Mouse (Mus musculus) midbrain, embryonic 14.5 days (tissue): ENCODE measurements around the gene Timp3. TPM values are rescaled to one million over a fixed set of nuclear protein-coding genes. Genes with fewer than 3 reads are reported as not detected.
A peak's percentile ranks its signal among the peaks of the same experiment; 100 is the strongest.

ENCODE experiments used
- ATAC-seq: fragments of 200-750 bp; cut with Nextera tagmentation; 2 replicates; pipeline ENCODE4 v1.8.0; 2017; ENCODE audit warnings: moderate number of reproducible peaks, moderate library complexity; ENCODE audit not compliant: low FRiP score, low TSS enrichment
- DNase-seq: peaks from one replicate; pipeline ENCODE4 v3.0.0-alpha.2; 2015
- H3K27ac ChIP-seq: fragments of 300-500 bp; sonication (generic); replicated peaks from 2 replicates; pipeline ENCODE4 v1.5.1; 2014; ENCODE audit warnings: mild to moderate bottlenecking, low read depth, low read length, moderate library complexity
- H3K27me3 ChIP-seq: fragments of 300-500 bp; sonication (generic); 2 replicates; pipeline ENCODE4 v1.6.1; 2014; ENCODE audit warnings: low read length, control low read depth, mixed read lengths; ENCODE audit not compliant: control insufficient read depth, insufficient read depth
- H3K36me3 ChIP-seq: fragments of 300-500 bp; sonication (generic); 2 replicates; pipeline ENCODE4 v1.6.1; 2014; ENCODE audit warnings: low read length, control low read depth; ENCODE audit not compliant: control insufficient read depth, insufficient read depth
- H3K4me1 ChIP-seq: fragments of 300-500 bp; sonication (generic); 2 replicates; pipeline ENCODE4 v1.6.1; 2014; ENCODE audit warnings: mild to moderate bottlenecking, antibody characterized with exemption, low read length, control low read depth; ENCODE audit not compliant: control insufficient read depth, insufficient read depth
- H3K4me2 ChIP-seq: fragments of 300-500 bp; sonication (generic); 2 replicates; pipeline ENCODE4 v1.6.1; 2014; ENCODE audit warnings: mild to moderate bottlenecking, low read length, moderate library complexity
- H3K4me3 ChIP-seq: fragments of 300-500 bp; sonication (generic); replicated peaks from 2 replicates; pipeline ENCODE4 v1.5.1; 2014; ENCODE audit warnings: low read depth, low read length
- H3K9ac ChIP-seq: fragments of 300-500 bp; sonication (generic); replicated peaks from 2 replicates; pipeline ENCODE4 v1.6.1; 2014; ENCODE audit warnings: mild to moderate bottlenecking, low read length, moderate library complexity
- H3K9me3 ChIP-seq: fragments of 300-500 bp; sonication (generic); 2 replicates; pipeline ENCODE4 v1.6.1; 2016; ENCODE audit warnings: low read length, control low read depth, mixed read lengths; ENCODE audit not compliant: control insufficient read depth
- WGBS: fragments of 180-500 bp; shearing (Covaris S2); extraction: QIAGEN DNeasy Blood & Tissue Kit; methylation state at CpG from one replicate; pipeline ENCODE4 v1.1.7; 2014; 5-methylcytosine and 5-hydroxymethylcytosine counted together
- polyA plus RNA-seq: library from polyadenylated mRNA; unstranded; fragments of >200 nt; fragmentation: Nextera tagmentation; extraction: Ambion mirVana; gene quantifications from 2 replicates; pipeline ENCODE4 v1.2.1, GENCODE M21; 2014

The Timp3 gene
- polyA plus RNA-seq, 1 experiment from 2014 or later, result 23.5 TPM

GRCm38 (mm10) chr10:86337239-86337638 is 37.1 kb downstream of the Timp3 start:
- Histone ChIP-seq H3K9me3 (no peaks in the 10 kb centered on the region), H3K4me1 (0 out of 2 replicates have a peak, but pooled peaks cover 3% of the 10 kb centered on the region), H3K9ac (no peak overlapping the region), H3K36me3 (no peaks in the 10 kb centered on the region), H3K4me3 (no peak overlapping the region), H3K4me2 (no peak overlapping the region), H3K27me3 (no peaks in the 10 kb centered on the region), H3K27ac (no peak overlapping the region)
- no peak for ATAC-seq
- DNase-seq, result no peak
- WGBS, result 45% methylated on average over 3 of the region's 3 CpGs

GRCm38 (mm10) chr10:86338121-86338715 is 38.0 kb downstream of the Timp3 start:
- Histone ChIP-seq H3K9me3 (no peaks in the 10 kb centered on the region), H3K4me3 (no peak overlapping the region), H3K36me3 (no peaks in the 10 kb centered on the region), H3K27me3 (no peaks in the 10 kb centered on the region), H3K4me1 (peaks cover 8% of the 10 kb centered on the region; the same call in 1 of the 2 replicates), H3K9ac (no peak overlapping the region), H3K27ac (no peak overlapping the region), H3K4me2 (no peak overlapping the region)
- ATAC-seq (no peak), DNase-seq (no peak)
- WGBS, result 26% methylated on average over 4 of the region's 4 CpGs

GRCm38 (mm10) chr10:86339121-86339520 is 38.9 kb downstream of the Timp3 start:
- Histone ChIP-seq H3K36me3 (no peaks in the 10 kb centered on the region), H3K4me3 (no peak overlapping the region), H3K27ac (no peak overlapping the region), H3K9me3 (no peaks in the 10 kb centered on the region), H3K4me2 (no peak overlapping the region), H3K9ac (no peak overlapping the region), H3K4me1 (peaks cover 8% of the 10 kb centered on the region; the same call in 1 of the 2 replicates), H3K27me3 (no peaks in the 10 kb centered on the region)
- 88% methylated on average over 4 of the region's 4 CpGs for WGBS
- no peak for DNase-seq
- no peak for ATAC-seq

- DNase-seq, result peak; percentile 28
- H3K27ac ChIP-seq, result no peak overlapping the region
- no peaks in the 10 kb centered on the region for H3K27me3 ChIP-seq
- ATAC-seq, result no peak; the same call in 1 of the 2 replicates
- WGBS, result 79% methylated on average over 2 of the region's 2 CpGs
- H3K4me3 ChIP-seq, result no peak overlapping the region
- no peaks in the 10 kb centered on the region for H3K9me3 ChIP-seq
- no peak overlapping the region for H3K4me2 ChIP-seq
- peaks cover 8% of the 10 kb centered on the region; the same call in 1 of the 2 replicates for H3K4me1 ChIP-seq
- no peaks in the 10 kb centered on the region for H3K36me3 ChIP-seq
- H3K9ac ChIP-seq, result no peak overlapping the region
Measured at GRCm38 (mm10) chr10:86339649-86340379, 39.6 kb downstream of the Timp3 start.

GRCm38 (mm10) chr10:86340421-86340820 is 40.2 kb downstream of the Timp3 start:
- ATAC-seq (no peak), DNase-seq (no peak)
- Histone ChIP-seq H3K4me1 (peaks cover 8% of the 10 kb centered on the region; the same call in 1 of the 2 replicates), H3K27ac (no peak overlapping the region), H3K9me3 (no peaks in the 10 kb centered on the region), H3K4me2 (no peak overlapping the region), H3K36me3 (no peaks in the 10 kb centered on the region), H3K9ac (no peak overlapping the region), H3K4me3 (no peak overlapping the region), H3K27me3 (no peaks in the 10 kb centered on the region)
- WGBS, result 84% methylated on average over 7 of the region's 7 CpGs

- ATAC-seq (no peak), DNase-seq (no peak)
- no peaks in the 10 kb centered on the region for H3K36me3 ChIP-seq
- 75% methylated on average over 3 of the region's 3 CpGs for WGBS
- no peaks in the 10 kb centered on the region for H3K27me3 ChIP-seq
- peaks cover 8% of the 10 kb centered on the region; the same call in 1 of the 2 replicates for H3K4me1 ChIP-seq
- no peak overlapping the region for H3K9ac ChIP-seq
- no peak overlapping the region for H3K4me2 ChIP-seq
- no peak overlapping the region for H3K4me3 ChIP-seq
- H3K27ac ChIP-seq, result no peak overlapping the region
- H3K9me3 ChIP-seq, result no peaks in the 10 kb centered on the region
Measured at GRCm38 (mm10) chr10:86340991-86341527, 40.9 kb downstream of the Timp3 start.

- DNase-seq (no peak), ATAC-seq (no peak)
- Histone ChIP-seq H3K4me2 (no peak overlapping the region), H3K27me3 (no peaks in the 10 kb centered on the region), H3K27ac (no peak overlapping the region), H3K4me3 (no peak overlapping the region), H3K9me3 (no peaks in the 10 kb centered on the region), H3K4me1 (peaks cover 8% of the 10 kb centered on the region; the same call in 1 of the 2 replicates), H3K36me3 (no peaks in the 10 kb centered on the region), H3K9ac (no peak overlapping the region)
- 38% methylated on average over 8 of the region's 8 CpGs for WGBS
Measured at GRCm38 (mm10) chr10:86341589-86341988, 41.4 kb downstream of the Timp3 start.

- Histone ChIP-seq H3K27ac (no peak overlapping the region), H3K9ac (no peak overlapping the region), H3K9me3 (no peaks in the 10 kb centered on the region), H3K4me2 (no peak overlapping the region), H3K36me3 (no peaks in the 10 kb centered on the region), H3K4me1 (peaks cover 8% of the 10 kb centered on the region; the same call in 1 of the 2 replicates), H3K27me3 (no peaks in the 10 kb centered on the region), H3K4me3 (no peak overlapping the region)
- DNase-seq (no peak), ATAC-seq (no peak)
- WGBS, result 88% methylated on average over 4 of the region's 4 CpGs
Measured at GRCm38 (mm10) chr10:86342151-86342550, 42.0 kb downstream of the Timp3 start.
